Mouse (Mus musculus): ENCODE results near the gene Zfp748.

Zfp748 gene

DNA sequence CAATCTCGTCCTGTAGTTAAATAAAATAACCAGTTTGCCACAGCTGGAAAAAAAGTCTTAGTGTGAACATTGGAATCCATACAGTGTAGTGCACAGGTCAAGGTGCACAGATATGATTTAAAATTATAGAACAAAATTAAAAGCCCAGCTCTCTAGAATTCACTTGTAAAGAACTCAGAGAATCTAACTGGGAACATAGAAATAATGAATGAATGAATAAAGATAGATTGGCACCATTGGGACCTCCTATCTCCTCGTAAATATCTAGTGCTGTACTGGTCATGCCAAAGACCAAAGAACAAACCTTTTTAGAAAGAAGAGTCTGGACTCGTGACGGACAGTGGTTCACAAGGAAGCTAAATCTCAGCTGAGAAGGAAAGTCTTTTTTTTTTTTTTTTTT, at the start of gene Zfp748:
Gene Zfp748 (minus strand): TSS at position 101 of the 400 bp plus-strand sequence.
- DNase-seq (ENCODE audit: low read depth in 2 of 2, low spot score in 2 of 2): no peak

GRCm38 (mm10) chr13:67572591-67573189, 19.1 kb upstream of the Zfp748 start:
- no peak for DNase-seq (ENCODE audit: low read depth in 2 of 2, low spot score in 2 of 2)

GRCm38 (mm10) chr13:67552505-67553346, 904 bp downstream of the Zfp748 start:
- peak; percentile 73 to 80 for DNase-seq (ENCODE audit: low read depth in 2 of 2, low spot score in 2 of 2)

DNA sequence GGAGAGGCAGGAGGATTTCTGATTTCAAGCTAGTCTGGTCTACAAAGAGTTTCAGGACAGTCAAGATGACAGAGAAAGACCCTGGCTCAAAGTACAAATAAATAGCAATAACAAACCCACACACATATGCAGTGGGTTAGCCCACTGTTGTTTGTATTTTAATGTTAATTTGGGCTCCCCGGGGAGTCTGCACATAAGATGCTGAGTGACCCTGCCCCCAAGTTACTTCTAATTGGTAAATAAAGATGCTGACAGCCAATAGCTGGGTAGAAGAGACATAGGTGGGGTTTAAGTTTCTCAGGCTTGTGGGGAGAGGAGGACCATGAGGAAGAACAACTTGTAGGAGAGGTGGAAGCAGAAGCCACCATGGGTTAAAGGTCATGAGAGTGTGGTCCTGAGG, 7.7 kb downstream of the Zfp748 start:
- DNase-seq (ENCODE audit: low read depth in 2 of 2, low spot score in 2 of 2): no peak

DNA sequence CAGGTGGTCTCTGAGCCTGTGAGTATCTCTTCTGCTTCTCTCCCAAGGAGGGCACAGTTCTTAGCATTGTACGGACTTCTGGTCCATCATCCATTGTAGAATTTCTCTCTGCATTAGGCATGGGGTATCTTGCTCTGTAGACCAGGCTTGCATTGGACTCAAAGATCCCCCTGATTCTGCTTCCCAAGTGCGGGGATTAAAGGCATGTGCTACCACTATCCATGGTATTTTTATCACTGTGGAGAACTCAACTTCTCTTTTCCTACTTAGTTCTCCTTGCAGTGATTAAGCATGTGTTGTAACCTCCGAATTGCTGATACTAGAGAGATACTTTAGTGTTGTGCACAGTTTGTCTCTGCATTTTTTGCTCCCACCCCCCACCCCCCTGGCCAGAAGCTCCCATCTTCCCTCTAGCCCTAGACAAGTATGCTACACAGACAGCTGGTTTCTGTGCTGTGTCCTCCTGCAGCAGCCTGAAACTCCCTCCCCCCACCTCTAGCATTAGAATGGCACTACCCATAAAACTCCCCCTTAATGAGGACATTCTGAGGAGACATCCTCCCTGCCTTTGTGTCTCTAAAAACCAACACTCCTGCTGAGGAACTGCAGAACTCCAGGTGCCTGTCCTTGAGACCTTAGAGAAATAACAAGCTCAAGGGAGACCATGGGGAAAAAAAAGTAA, 26.4 kb downstream of the Zfp748 start:
- no peak for DNase-seq (ENCODE audit: low read depth in 2 of 2, low spot score in 2 of 2)

DNA sequence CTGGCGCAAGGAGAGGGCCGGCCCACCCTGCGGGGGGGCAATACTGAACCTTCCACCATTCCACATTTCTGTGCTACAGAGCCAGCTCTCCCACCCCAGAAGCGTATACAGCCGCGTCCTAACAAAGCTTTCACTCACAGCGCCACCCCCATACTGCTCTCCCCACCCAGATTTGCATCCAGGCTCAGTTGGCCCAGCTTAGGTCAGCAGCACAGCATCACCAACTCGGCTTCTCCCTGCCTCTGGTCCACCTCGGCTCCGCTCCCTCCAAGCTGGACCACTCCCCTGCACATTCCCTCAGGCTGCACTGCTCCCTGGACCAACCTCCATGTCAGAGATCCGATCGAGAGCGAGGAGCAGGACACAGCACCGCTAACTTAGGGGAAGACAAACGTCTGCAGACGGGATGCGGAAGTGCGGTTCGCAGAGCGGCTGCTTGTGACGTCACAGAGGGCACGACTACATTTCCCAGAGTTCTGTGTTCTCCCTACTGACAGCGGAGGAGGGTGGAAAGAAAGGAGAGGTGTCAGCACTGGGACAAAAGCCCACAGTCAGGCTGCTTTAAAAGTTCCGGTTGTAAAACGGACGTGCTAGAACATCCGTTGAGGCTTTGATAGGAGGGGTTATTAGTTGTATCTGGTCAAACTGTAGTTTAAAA, 27.7 kb downstream of the Zfp748 start, which contains the start of the genes Gm26965 and Zfp87:
Gene Gm26965 (minus strand): TSS at position 399 of the 658 bp plus-strand sequence.
Gene Zfp87 (minus strand): TSS at position 425 of the 658 bp plus-strand sequence.
- DNase-seq (ENCODE audit: low read depth in 2 of 2, low spot score in 2 of 2): peak; percentile 88 to 89

DNA sequence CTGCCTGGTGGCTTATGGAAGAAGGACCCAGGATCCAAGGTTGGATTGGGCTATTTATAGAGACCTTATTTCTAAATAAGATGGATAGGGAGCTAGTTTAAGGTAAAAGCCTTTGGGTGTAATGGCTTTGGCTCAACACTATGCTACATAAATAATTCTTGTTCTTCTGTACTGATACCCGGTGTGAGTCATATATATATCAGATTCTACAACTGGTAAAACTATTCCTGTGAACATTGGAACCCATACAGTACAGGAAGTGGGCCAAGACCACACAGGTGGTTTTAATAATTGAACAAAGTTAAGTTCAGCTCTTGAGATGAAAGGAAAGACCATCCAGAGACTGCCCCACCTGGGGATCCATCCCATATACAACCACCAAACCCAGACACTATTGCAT, 52.7 kb downstream of the Zfp748 start:
- no peak for DNase-seq (ENCODE audit: low read depth in 2 of 2, low spot score in 2 of 2)

GRCm38 (mm10) chr13:67500084-67500719, 53.4 kb downstream of the Zfp748 start, which contains the start of gene Zfp58:
TSS of gene Zfp58 (minus strand) at chr13:67500555.
- peak; percentile 67 to 70 for DNase-seq (ENCODE audit: low read depth in 2 of 2, low spot score in 2 of 2)

DNA sequence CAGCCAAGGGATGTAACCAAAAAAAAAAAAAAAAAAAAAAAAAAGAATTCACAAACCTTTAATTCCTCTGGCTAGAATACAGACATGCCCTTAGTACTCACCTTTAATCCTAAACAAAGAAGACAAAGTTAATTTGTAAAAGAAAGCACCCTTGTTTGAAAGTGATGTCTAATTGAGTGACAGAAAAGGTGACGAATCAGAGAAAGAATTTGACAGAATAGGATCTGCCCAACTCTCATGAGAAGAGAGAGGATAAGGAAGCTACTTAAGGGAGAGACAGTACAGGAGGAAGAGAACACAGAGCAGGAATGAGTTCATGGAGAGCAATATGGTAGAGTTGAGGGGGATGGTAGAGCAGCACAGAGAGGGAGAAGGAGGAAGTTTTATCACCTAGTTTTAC, 58.0 kb downstream of the Zfp748 start:
- DNase-seq (ENCODE audit: low read depth in 2 of 2, low spot score in 2 of 2): no peak

Data from CD8-positive naive resting alpha-beta T cell, adult 2 months (primary cell).